Mouse (Mus musculus) C2C12 (cell line): ENCODE data around the gene Skap1.

Experiments used
- CEBPB ChIP-seq: IDR thresholded peaks from one replicate; pipeline ENCODE4 v1.6.1; 2011; ENCODE audit warnings: low read depth, mild to moderate bottlenecking, control low read depth, moderate library complexity
- CTCF ChIP-seq: IDR thresholded peaks from one replicate; pipeline ENCODE4 v1.5.1; 2011; ENCODE audit not compliant: control insufficient read depth, insufficient read depth, insufficient read length
- MAX ChIP-seq: IDR thresholded peaks from one replicate; pipeline ENCODE4 v1.6.1; 2011; ENCODE audit warnings: mild to moderate bottlenecking, control low read depth
- MYOD1 ChIP-seq: IDR thresholded peaks from one replicate; pipeline ENCODE4 v1.6.1; 2011; ENCODE audit warnings: low read depth; ENCODE audit not compliant: control insufficient read depth, insufficient read length
- MYOG ChIP-seq: IDR thresholded peaks from one replicate; pipeline ENCODE4 v1.6.1; 2011; ENCODE audit not compliant: control insufficient read depth, insufficient read length; ENCODE audit errors: extremely low read depth
- USF1 ChIP-seq: IDR thresholded peaks from one replicate; pipeline ENCODE4 v1.6.1; 2011; ENCODE audit warnings: low read depth, mild to moderate bottlenecking, control low read depth, moderate library complexity

GRCm38 (mm10) chr11:96434888-96435287, 29.5 kb upstream of the Skap1 start:
- TF ChIP-seq MAX: no peak
- no peak for TF ChIP-seq CTCF
- TF ChIP-seq USF1: no peak
- no peak for TF ChIP-seq CEBPB
- TF ChIP-seq MYOD1: no peak
- TF ChIP-seq MYOG: no peak
